Mouse (Mus musculus) urinary bladder, postnatal 25 days (tissue): ENCODE measurements around the gene Ppp1r36.

ENCODE experiments used
- DNase-seq: peaks from one replicate; pipeline ENCODE4 v3.0.0; 2022; ENCODE audit warnings: low spot score

Ppp1r36 gene

DNA sequence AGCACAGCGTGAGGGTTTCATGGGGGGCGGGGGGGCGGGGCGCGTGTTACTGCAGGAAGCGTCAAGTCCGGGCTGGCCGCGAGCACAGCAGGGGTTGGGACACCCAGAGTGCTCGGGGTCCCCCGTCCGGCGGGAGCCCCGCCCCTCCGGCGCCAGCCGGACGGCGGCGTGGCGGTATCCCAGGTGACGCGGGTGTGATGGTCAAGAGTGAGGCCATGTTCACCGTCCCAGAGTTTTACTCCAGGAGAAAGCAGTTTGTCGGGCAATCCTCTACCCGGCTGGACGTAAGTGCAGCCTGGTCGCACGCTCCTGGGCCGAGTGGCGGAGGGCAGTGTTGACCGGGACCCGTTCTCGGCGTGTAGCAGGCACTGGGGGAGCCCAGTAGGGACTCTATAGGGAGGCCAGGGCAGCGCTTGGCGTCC, at the start of gene Ppp1r36:
TSS of gene Ppp1r36 (plus strand) at position 106 of the 422 bp plus-strand sequence.
- peak; percentile 28 for DNase-seq

DNA sequence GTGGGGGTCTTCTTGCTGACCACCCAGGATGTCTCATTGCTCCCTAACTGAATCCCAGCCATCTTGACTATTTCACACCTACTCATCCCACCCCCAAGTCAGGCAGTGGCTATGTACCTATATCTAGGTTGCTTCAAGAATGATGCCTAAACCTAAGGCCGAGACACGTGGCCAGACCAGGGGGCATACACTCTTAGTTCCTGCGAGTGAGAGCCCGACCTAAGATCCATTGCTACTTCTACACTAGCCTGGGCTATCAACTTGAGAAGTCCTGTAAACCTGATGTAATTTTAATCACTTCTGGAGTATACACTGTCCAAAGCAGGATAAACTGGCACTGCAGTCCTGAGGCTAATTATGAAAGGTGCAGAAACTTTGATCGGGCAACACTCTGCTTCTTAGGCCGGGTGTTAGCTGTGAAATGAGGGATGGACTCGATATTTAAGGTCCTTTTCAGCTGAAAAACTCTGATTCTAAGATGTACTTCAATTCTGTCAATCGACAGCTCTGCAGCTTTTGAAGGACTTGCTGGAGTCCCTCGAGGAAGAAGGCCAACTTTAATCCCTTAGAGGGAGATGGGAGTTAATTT, 49.0 kb upstream of the Ppp1r36 start:
- no peak for DNase-seq

DNA sequence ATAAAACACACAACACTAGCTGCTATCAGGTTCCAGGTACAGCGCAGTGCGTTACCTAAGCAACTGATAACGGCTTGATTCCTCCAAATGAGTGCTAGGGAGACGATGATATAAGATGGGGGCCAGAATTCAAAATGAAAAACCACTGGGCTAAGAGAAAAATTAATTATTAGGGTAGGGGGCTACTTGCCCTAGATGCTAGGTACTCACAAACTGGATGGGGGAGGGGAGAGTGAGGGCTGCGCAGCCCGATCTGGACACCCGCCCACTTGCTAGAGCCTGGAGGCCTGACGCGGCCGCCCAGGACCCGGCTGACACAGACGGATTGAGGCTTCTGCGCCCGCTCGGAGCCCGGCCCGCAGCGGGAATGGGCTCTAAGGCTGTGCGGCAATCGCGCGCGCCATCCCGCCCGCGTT, 48.5 kb upstream of the Ppp1r36 start:
- no peak for DNase-seq

DNA sequence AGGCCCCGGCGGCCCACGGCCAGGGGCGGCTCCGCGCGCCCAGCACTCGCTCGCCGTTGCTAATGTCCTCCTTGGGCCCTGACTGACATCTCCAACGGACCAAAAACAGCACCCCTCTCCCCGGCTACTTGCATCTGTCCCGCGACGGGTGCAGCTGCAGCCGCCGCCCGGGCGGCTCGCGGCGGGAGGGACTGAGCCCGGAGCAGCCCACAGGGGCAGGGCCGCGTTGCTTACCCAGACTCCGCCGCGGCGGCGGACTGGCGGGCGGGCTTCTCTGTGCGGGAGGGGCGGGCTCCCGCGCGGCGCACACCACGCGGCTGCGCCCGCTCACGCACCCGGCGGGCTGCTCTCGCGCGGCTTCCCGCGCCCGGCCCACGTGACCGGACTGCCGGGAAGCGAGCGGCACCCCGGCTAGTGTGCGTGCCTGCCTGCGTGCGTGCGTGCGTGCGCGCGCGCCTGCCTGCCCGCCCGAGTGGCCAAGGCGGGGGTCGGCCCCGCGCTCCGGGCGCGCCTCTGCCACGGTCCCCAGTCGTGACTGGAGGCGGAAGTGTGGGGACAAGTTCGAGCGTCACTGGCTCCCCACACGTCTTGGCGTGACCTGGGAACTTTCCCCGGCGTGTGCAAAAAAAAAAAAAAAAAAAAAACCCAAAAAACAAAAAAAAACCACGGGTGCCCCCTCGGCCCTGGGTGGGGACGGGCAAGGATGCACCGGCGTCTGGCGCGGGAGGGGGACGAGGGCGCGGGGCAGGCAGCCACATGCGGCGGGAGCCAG, 47.9 kb upstream of the Ppp1r36 start, which contains the start of gene Zbtb25:
TSS of gene Zbtb25 (minus strand) at position 397 of the 772 bp plus-strand sequence.
- peak; percentile 75 for DNase-seq

DNA sequence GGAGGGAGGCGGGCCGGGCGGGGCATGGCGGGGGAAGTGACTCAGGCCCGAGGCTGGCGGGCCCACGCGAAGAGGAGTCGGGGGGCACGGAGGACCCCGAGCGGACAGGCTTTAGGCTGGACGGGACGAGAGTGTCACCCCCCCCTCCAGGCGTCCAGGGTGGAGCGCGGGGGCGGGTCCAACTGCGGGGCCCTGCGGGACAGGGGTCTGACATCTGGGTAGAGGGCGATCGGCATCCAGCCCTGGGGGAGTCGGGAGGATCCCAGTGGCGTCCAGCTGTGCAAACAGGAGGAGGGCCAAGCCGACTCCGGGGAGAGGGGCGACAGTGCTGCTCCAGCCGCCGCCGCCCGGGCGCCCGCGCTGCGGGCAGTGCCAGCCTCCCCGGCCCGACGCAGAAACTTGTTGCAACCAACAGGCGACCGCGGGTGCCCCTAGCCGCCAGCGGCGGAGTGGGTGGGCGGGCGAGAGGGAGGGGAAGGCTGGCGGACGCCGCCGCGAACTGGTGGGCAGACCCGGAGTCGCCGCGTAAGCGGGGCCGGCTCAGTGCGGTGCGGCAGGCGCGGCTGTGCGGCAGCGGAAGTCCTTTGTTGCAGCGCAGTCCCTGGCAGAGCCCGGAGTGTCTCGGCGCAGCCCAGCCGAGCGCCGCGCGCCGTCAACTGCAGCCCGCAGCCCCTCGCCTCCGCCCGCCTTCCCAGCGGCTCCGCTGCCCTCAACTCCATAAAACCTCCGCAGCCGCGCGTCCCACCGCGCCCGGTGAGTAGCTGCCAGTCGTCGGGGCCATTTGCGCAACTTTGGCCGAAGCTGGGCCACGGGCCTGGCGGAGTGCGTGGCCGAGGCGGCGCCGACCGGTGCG, 47.1 kb upstream of the Ppp1r36 start, which contains the start of gene Zbtb1:
TSS of gene Zbtb1 (plus strand) at position 289 of the 853 bp plus-strand sequence.
- peak; percentile 75 for DNase-seq

DNA sequence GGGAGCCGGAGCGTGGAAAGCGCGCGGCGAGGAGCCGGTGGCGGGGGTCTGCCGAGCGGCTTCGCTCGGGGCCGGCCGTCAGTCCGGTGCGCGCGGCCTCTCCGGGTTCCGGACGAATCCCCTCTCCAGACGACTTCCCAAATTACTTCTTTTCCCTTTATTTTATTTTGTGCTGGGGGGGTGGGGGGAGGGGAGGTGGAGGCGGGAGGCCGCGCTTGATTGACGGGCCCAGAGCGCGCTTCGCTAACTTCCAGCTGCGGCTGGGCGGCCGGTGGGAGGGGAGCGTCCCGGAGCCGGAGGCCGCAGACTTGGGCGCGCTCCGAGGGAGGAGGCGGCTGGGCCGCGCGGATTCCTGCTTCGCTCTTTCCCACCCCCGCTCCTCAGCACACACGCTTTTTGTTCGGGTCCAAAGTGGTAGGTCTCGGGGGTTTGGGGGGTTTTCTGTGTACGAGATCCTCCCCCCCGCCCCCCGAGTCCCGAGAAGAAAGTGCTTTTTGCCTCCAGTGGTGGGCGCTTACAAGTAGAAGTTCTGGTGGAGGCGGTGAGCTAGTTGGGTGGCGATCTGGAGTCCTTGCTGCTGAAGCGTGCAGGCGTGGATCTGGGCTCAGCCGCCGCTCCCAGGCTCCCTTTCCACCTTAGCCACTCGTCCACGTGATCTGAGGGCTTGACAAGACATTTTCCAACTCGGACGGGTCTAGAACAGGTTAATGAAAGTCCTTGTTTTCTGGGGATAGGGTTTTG, 46.3 kb upstream of the Ppp1r36 start:
- DNase-seq = peak; percentile 78

DNA sequence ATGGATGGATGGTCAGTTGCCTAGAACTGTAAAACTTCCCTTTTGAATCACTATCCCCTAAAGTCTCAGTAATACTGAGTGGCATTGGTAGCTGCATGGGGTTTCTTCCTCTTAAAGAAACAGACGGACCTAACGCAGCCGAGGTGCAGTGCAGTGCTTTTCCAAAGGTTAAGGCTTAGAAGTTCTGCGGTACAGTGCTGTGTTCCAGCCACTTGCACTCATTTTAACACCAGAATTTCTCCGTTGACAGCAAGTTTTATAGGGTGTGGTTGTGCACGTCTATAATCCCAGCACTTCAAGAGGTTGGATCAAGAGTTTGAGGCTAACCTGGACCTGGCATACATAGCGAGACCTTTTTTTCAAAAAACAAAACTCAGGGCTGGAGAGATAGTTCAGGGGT, 45.3 kb upstream of the Ppp1r36 start:
- no peak for DNase-seq

DNA sequence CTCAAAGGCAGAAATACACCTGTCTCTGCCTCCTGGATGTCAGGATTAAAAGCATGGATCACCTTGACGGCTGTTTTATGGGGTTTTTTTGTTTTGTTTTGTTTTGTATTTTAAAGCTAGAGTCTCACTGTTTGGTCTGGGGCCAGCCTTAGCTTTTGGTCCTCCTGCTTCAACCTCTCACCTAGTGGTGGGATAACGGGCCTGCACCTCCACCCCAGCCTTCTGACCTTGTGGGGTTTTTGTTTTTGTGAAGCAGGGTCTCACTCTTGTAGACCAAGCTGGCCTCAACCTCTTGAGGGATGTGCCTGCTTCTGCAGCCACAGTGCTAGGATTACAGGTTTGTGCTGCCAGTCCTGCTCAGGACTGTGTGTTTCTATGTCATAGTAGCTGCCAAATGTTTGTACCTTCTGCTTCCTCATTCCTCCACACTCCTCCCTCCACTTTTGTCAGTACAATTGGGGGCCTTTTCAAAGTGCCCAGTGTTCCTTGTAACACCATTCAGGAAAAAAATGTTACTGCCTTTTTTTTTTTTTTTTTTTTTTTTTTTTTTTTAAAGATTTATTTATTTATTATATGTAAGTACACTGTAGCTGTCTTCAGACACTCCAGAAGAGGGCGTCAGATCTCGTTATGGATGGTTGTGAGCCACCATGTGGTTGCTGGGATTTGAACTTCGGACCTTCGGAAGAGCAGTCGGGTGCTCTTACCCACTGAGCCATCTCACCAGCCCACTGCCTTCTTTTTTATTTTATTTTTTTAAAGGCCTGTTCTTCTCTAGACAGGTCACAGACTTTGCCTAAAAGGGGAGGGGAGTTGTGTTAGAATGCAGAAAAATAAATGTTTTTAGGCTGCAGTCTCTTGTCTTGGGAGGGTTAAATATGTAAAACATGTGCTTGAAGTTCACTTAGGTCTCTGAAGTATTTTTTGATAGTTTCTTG, 44.2 kb upstream of the Ppp1r36 start:
- DNase-seq = no peak

DNA sequence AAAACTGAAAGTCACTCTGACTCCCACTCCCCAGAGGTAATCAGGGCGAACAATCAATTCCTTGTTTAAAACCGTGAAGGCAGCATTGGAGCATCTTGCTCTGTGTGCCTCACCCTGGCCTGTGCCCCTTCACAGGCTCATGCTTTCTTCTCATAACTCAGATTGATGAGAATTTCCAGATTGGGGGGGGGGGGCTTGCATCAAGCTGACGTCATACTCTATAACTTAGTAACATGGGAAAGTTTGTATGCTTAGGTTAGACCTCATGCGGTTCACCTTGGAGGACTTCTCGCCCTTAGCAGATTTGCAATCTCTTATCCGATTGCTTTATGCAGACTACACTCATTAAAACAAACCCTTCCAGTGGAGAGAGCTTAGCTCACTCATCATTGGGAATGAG, 43.3 kb upstream of the Ppp1r36 start:
- DNase-seq = no peak

DNA sequence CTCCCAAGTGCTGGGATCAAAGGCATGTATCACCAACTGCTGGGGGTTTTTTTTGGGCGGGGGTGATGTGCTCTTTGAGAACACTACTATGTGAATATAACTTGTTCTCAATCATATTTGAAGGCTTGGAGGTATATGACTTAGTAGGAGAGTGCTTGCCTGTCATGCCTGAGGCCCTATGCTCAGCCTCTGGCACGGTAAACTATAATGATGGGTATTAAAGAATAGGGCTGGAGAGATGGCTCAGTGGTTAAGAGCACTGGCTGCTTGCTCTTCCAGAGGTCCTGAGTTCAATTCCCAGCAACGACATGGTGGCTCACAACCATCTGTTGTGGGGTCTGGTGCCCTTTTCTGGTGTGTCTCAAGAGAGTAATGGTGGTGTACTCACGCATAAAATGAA, 42.4 kb upstream of the Ppp1r36 start:
- DNase-seq = no peak

DNA sequence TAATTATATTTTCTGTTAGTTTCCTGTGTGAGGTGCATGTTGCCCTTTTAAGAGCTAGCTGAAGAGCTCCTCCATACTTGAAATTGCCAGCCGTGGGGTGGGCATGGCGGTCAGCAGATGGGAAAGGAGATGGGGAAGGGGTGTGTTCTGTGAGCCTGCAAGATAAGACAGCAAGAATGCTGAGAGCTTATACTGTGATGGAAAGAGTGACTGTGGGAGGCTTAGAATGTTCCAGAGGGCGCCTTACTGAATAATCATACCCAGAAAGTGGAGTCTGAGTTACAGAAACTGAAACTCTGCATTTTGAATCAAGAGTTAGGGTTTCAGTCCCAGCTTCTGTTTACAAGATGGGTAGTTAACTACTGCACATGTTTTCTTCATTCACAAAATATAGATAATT, 41.8 kb upstream of the Ppp1r36 start:
- DNase-seq = no peak

DNA sequence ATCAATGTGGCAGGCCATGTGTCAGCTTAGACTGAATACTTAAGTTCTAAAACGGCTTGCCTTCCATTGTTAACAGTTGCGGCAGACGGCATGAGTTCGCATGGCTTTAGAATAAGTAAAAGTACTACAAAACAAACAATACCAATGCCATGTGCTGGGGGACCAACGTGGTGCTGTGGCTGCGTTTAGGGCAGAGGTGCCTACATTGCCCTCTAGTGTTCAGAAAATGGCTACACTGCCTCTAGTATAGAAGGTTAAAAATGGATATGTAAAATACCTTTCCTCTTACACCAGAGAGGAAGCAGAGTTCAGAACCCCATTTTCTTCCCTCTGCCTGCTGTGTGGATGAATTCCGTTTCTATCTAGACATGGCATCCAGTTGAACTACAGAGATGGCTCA, 40.7 kb upstream of the Ppp1r36 start:
- no peak for DNase-seq

DNA sequence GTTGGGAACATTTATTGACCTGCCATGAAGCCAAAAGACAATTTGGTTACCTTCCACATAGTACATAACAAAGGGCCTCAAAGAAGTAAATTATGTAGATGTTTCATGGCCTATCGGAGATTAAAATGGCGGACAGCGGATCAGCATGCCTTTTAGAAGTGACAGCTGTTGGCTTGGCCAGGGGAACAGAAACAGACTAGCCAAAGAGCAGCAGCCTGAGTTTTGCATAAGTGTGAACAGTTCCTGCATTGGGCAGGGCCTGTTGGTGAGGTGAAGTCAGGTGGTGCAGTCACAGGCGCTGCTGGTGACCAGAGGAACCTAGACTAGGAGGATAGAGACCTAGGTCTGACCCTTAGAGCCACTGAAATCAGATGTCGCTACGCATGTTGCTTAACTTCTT, 40.3 kb upstream of the Ppp1r36 start:
- no peak for DNase-seq

DNA sequence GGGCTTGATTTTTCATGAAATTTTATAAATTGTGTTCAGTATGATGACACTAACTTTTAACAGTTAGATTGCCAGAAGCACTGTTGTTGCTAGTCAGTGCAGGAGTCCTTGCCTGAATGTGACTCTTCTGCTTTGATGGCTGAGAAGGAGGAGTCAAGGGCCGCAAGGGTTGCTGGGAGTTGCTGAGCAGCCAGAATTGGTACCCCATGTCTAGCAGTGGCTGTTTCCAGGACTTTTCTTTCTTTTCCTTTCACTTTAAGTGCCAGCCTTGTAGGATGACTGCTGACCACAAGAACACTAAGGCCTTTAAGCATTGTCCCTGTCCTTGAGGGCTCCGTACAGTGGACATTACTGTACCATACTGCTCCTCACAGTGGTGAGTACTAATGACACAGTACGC, 39.6 kb upstream of the Ppp1r36 start:
- DNase-seq = no peak

DNA sequence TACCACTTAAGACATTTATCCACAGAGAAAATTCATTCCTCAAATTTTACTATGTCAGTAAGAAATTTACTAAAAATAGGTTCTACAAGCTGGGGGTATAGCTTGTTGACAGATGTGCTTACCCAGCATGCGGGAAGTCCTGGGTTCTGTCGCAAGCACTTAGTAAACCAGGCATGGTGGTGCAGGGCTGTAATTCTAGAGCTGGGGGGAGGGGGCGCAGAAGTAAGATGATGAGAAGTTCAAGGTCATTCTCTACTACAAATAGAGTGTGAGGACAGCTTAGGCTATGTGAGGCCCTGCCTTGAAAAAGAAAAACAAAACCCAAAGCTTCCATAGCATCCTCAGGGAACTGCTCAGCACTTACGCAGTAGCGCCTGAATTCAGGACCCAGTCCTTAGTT, 38.8 kb upstream of the Ppp1r36 start:
- DNase-seq = no peak

DNA sequence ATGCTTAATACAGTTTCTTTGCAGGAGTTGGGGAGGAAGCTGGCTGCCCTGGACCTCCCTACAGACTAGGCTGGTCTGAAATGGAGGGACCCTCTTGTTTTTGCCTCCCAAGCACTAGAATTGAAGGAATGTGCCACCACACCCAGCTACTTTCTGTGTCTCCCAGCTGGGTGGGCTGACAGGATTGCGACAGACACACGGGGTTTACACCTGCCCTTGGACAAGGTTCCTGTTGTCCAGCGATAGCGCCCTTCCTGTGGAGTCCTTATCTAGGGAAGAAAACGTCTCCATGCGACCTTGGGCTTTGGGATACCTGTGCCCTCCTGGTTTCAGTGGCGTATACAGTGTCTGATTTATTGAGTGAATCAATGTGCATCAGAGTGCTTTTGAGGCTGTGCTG, 37.2 kb upstream of the Ppp1r36 start:
- no peak for DNase-seq

DNA sequence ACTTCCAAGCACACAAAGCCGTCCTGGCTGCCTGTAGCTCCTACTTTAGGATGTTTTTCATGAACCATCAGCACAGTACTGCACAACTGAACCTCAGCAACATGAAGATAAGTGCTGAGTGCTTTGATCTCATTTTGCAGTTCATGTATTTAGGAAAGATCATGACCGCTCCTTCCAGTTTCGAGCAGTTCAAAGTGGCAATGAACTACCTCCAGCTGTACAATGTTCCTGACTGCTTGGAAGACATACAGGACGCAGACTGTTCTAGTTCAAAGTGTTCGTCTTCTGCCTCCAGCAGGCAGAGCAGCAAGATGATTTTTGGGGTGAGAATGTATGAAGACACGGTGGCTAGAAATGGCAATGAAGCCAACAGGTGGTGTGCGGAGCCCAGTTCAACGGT, 32.0 kb upstream of the Ppp1r36 start:
- no peak for DNase-seq

DNA sequence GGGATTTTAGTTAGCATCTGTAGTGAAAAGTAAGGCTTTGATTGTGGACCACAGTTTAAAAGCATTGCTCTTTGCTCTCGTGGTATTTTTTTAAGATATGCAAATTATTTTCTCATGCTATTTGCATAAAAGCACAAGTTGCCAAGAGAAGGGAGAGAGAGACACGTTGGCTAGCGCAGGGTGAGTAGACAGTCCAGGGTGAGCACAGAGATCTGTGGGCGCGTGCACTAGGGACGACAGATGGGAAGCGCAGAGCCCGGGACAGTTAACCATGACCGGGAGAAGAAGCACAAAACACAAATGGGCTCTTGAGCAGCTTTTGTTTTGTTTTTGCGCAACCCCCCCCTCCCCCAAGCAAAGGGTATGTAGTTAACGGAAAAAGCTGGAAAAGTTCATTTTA, 28.5 kb upstream of the Ppp1r36 start:
- DNase-seq = no peak

DNA sequence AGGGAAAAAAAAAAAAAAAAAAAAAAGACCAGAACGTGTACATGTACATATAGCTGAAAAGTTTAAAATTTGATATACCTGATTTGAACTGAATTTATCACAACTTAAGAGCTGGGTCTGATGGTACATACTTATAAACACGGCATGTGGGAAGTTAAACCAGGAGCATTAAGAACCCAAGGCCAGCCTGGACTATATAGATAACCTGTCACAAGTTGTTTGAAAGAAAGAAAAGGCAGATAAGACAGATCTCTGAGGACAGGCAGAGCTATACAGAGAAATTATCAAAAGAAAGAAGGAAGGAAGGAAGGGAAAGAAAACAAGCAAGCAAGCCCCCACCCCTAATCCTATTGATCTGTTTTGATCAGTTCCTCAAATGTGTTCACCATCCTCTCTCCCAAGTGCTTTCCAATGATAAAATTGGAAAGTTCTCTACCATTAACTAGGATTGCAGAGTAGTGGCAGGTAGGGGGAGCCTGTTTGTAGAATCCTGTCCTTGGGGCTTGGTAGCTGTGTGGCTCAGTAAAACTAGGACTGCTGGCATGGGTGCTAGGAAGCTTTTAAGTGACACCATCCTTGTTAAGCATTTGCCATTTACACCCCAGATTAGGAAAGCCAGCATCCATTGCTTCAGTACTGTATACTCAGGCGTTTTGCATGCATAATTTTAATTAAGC, 25.6 kb upstream of the Ppp1r36 start:
- no peak for DNase-seq

DNA sequence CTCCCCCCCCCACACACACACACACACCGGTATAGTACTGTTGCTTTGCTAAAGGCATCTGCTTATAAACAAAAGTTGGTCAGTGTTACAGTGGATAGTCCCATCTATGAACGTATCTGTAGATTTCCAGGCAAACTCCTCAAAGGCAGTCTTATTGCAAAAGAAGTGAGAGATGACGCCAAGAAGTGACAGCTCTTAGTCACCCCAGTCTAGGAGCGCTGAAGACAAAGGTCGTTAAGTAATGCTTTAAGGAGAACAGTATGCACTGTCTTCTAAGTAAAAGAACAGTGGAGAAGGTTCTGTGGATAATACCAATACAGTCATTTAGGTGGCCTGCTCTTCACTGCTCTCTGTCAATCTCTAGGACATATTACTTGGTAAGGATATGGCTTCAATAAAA, 24.4 kb upstream of the Ppp1r36 start:
- DNase-seq = no peak
